Mouse (Mus musculus) embryonic facial prominence, embryonic 15.5 days (tissue): ENCODE measurements around the gene Uhrf2. TPM values are rescaled to one million over a fixed set of nuclear protein-coding genes. Genes with fewer than 3 reads are reported as not detected.

ENCODE experiments used
- ATAC-seq: fragments of 200-750 bp; cut with Nextera tagmentation; 2 replicates; pipeline ENCODE4 v1.8.0; 2017; ENCODE audit warnings: low read depth, moderate TSS enrichment; ENCODE audit not compliant: insufficient number of reproducible peaks, low FRiP score, low TSS enrichment
- H3K27ac ChIP-seq: fragments of 300-500 bp; sonication (generic); replicated peaks from 2 replicates; pipeline ENCODE4 v1.5.1; 2015; ENCODE audit warnings: mild to moderate bottlenecking, inconsistent platforms
- H3K27me3 ChIP-seq: fragments of 300-500 bp; sonication (generic); 2 replicates; pipeline ENCODE4 v1.6.1; 2015; ENCODE audit warnings: inconsistent platforms
- H3K36me3 ChIP-seq: fragments of 300-500 bp; sonication (generic); 2 replicates; pipeline ENCODE4 v1.6.1; 2015; ENCODE audit warnings: mild to moderate bottlenecking, inconsistent platforms
- H3K4me1 ChIP-seq: fragments of 300-500 bp; sonication (generic); 2 replicates; pipeline ENCODE4 v1.6.1; 2015; ENCODE audit warnings: inconsistent platforms
- H3K4me2 ChIP-seq: fragments of 300-500 bp; sonication (generic); replicated peaks from 2 replicates; pipeline ENCODE4 v1.6.1; 2015; ENCODE audit warnings: mild to moderate bottlenecking, inconsistent platforms
- H3K4me3 ChIP-seq: fragments of 300-500 bp; sonication (generic); replicated peaks from 2 replicates; pipeline ENCODE4 v1.5.1; 2015; ENCODE audit warnings: mild to moderate bottlenecking, inconsistent platforms
- H3K9ac ChIP-seq: fragments of 300-500 bp; sonication (generic); 2 replicates; pipeline ENCODE4 v1.6.1; 2015; ENCODE audit warnings: inconsistent platforms
- H3K9me3 ChIP-seq: fragments of 300-500 bp; sonication (generic); replicated peaks from 2 replicates; pipeline ENCODE4 v1.6.1; 2016; ENCODE audit warnings: inconsistent platforms
- WGBS: fragments of 180-500 bp; shearing (Covaris S2); methylation state at CpG from one replicate; pipeline ENCODE4 v1.1.7; 2015; 5-methylcytosine and 5-hydroxymethylcytosine counted together
- polyA plus RNA-seq: library from polyadenylated mRNA; unstranded; fragments of >200 nt; fragmentation: Nextera tagmentation; extraction: Ambion mirVana; gene quantifications from 2 replicates; pipeline ENCODE4 v1.2.1, GENCODE M21; 2015

Gene Uhrf2
- polyA plus RNA-seq, 1 experiment from 2014 or later: 65.7 TPM

DNA sequence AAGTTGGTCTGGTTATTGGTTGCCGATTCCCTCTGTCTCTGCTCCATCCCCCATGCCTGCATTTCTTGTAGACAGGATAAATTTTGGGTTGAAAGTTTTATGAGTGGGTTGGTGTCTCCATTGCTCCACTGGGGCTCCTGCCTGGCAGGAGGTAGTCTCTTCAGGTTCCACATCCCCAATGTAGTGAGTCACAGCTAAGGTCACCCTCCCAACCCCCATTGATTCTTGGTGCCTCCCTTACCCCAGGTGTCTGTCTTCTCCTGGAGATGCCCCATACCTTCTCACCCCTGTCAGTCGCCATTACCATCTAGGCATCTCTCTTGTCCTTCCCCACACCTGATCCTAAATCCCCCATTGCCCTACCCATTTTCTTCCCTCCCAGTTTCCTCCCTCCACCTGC is 23.9 kb downstream of the Uhrf2 start:
- ATAC-seq: no peak
- WGBS: 92% methylated on average over 2 of the region's 2 CpGs
- Histone ChIP-seq H3K9ac (no peak overlapping the region), H3K4me3 (no peak overlapping the region), H3K36me3 (peaks cover 8% of the 10 kb centered on the region; the same call in 1 of the 2 replicates), H3K4me1 (no peaks in the 10 kb centered on the region), H3K27ac (no peak overlapping the region), H3K9me3 (no peaks in the 10 kb centered on the region), H3K27me3 (no peaks in the 10 kb centered on the region), H3K4me2 (no peak overlapping the region)

DNA sequence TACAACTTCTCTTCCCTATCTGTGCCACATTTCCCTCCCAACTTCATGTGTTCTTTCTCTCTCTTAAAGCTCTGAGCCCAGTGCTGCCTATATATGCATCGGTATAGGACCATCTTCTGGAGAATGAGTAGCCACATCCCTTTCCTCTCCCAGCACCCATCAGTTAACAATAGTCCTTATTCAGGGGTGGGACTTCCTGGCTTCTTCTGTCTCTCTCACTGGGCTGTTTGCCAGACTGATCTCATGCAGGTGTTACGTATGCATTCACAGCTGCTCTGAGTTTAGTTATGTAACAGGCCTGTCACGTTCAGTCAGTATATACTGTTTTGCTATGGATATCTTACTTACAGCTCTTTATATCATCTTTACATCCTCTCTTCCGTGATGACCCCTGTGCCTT is 35.5 kb downstream of the Uhrf2 start:
- 55% methylated on average over 4 of the region's 4 CpGs for WGBS
- Histone ChIP-seq H3K4me3 (no peak overlapping the region), H3K27me3 (no peaks in the 10 kb centered on the region), H3K27ac (no peak overlapping the region), H3K4me1 (no peaks in the 10 kb centered on the region), H3K4me2 (no peak overlapping the region), H3K36me3 (0 out of 2 replicates have a peak, but pooled peaks cover 3% of the 10 kb centered on the region), H3K9me3 (no peaks in the 10 kb centered on the region), H3K9ac (no peak overlapping the region)
- ATAC-seq: no peak

DNA sequence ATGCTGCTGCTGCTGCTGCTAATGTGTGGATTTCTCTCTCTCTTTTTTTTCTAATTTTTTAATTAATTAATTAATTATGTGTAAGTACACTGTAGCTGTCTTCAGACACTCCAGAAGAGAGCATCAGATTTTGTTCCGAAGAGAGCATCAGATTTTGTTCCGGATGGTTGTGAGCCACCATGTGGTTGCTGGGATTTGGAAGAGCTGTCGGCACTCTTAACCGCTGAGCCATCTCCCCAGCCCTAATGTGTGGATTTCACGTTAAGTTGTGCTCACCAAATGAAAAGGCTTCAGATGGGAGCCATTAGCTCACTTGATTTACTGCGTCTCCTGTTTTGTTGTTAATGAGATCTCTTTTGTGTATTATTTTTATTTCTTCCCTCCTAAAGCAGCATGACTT is 59.9 kb downstream of the Uhrf2 start:
- H3K4me3 ChIP-seq: no peak overlapping the region
- H3K36me3 ChIP-seq: peaks cover 75% of the 10 kb centered on the region
- no peak overlapping the region for H3K4me2 ChIP-seq
- H3K4me1 ChIP-seq: no peaks in the 10 kb centered on the region
- H3K9me3 ChIP-seq: no peaks in the 10 kb centered on the region
- H3K9ac ChIP-seq: no peak overlapping the region
- 66% methylated on average over 6 of the region's 6 CpGs for WGBS
- no peak for ATAC-seq
- H3K27me3 ChIP-seq: no peaks in the 10 kb centered on the region
- no peak overlapping the region for H3K27ac ChIP-seq

DNA sequence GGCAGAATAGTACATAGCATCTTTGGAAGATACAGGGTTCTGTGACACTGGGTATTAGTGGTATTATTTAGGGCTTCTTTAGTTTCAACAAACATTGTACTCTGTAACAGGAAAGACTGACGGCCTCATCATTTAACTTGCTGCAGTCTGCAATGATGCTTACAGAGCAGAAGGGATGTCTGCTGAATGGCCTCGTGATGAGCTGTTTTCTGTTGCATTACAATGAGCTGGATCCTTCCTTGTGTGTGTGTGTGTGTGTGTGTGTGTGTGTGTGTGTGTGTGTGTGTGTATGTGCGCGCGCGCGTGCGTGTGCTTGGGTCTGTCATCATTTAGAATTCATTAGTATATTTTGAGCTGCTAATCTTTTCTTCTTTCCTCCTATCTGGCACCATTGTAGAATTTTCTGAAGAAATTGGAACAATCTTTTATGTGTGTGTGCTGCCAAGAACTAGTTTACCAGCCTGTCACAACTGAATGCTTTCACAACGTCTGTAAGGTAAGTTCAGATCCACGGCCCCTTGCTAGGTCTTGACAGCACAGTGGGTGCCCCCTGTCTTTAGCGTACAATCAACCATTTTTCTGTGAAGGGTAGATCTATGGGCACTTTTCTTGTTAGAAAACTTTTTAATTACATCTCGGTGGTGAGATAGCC is 61.5 kb downstream of the Uhrf2 start:
- 92% methylated on average over 12 of the region's 12 CpGs for WGBS
- no peak overlapping the region for H3K27ac ChIP-seq

DNA sequence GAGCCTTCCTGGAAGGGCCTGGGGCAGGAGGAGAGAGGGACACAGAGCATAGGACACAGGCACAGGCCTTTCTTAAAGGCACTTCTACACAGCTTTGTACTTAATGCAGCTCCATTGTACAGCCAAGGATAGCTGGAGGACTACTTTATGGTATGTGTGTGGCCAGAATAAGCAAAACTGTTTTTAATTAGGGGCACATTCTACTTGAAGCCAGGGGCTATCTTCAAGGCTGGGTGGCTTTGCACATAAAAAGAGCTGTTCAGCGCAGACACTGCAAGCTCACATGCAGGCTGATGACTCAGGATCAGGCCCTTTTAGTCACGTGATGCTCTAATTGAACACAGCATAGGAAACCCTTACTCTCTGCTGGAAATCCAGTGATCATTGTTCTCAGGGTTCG is 65.9 kb downstream of the Uhrf2 start:
- 38% methylated on average over 3 of the region's 3 CpGs for WGBS
- ATAC-seq: peak; percentile 83
- Histone ChIP-seq H3K4me1 (0 out of 2 replicates have a peak, but pooled peaks cover 3% of the 10 kb centered on the region), H3K27me3 (no peaks in the 10 kb centered on the region), H3K4me2 (no peak overlapping the region), H3K9ac (no peak overlapping the region), H3K9me3 (0 out of 2 replicates have a peak, but pooled peaks cover 11% of the 10 kb centered on the region), H3K4me3 (no peak overlapping the region), H3K27ac (peak overlapping the region; percentile 2; the same call in 1 of the 2 replicates), H3K36me3 (peaks cover 70% of the 10 kb centered on the region)

More for the DNA sequence above, 61.5 kb downstream of the Uhrf2 start:
- H3K9me3 ChIP-seq: no peaks in the 10 kb centered on the region
- no peak for ATAC-seq
- no peaks in the 10 kb centered on the region for H3K27me3 ChIP-seq
- no peak overlapping the region for H3K4me3 ChIP-seq
- no peak overlapping the region for H3K9ac ChIP-seq
- peaks cover 76% of the 10 kb centered on the region for H3K36me3 ChIP-seq
- 0 out of 2 replicates have a peak, but pooled peaks cover 3% of the 10 kb centered on the region for H3K4me1 ChIP-seq
- H3K4me2 ChIP-seq: no peak overlapping the region

DNA sequence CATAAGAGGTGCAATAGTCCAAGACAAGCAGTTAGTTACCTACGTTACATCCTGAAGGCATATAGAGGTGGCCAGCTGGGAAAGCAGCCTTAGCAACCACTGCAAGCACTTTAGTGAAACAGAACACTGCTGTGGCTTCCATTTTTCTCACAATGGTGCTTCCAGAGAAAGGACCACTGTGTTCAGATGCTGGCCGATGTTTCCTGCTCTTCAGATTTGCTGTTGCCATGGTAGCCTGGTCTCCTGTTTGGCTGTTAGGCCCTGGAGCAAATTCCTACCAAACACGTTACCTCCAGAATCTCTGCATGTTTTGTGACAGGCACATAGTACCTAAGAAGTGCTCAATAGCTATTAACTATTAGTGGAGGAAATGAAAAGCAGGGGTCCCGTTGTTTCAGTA is 66.7 kb downstream of the Uhrf2 start:
- Histone ChIP-seq H3K4me1 (0 out of 2 replicates have a peak, but pooled peaks cover 3% of the 10 kb centered on the region), H3K9ac (no peak overlapping the region), H3K27ac (no peak overlapping the region), H3K9me3 (0 out of 2 replicates have a peak, but pooled peaks cover 11% of the 10 kb centered on the region), H3K27me3 (no peaks in the 10 kb centered on the region), H3K36me3 (peaks cover 61% of the 10 kb centered on the region), H3K4me2 (no peak overlapping the region), H3K4me3 (no peak overlapping the region)
- 65% methylated on average over 4 of the region's 4 CpGs for WGBS
- no peak for ATAC-seq

DNA sequence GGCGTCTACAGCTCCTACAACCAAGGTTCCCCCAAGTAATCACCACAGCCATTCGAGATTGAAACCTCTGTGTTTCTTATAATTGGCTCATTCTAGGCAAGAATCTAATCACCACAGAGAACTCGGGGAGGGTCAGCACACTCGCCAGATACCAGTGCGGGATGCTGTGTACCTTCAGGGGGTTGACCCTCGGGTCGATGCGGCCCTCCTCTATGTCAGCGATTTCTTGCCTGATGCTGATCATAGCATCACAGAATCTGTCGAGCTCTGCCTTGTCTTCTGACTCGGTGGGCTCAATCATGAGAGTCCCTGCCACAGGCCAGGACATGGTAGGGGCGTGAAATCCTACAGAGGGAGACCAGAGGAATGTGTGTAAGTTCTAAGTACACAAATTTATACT is 70.3 kb downstream of the Uhrf2 start:
- Histone ChIP-seq H3K9ac (no peak overlapping the region), H3K27ac (no peak overlapping the region), H3K27me3 (no peaks in the 10 kb centered on the region), H3K36me3 (peaks cover 32% of the 10 kb centered on the region), H3K4me1 (0 out of 2 replicates have a peak, but pooled peaks cover 3% of the 10 kb centered on the region), H3K9me3 (0 out of 2 replicates have a peak, but pooled peaks cover 11% of the 10 kb centered on the region), H3K4me2 (no peak overlapping the region), H3K4me3 (no peak overlapping the region)
- no peak for ATAC-seq
- 91% methylated on average over 12 of the region's 12 CpGs for WGBS

DNA sequence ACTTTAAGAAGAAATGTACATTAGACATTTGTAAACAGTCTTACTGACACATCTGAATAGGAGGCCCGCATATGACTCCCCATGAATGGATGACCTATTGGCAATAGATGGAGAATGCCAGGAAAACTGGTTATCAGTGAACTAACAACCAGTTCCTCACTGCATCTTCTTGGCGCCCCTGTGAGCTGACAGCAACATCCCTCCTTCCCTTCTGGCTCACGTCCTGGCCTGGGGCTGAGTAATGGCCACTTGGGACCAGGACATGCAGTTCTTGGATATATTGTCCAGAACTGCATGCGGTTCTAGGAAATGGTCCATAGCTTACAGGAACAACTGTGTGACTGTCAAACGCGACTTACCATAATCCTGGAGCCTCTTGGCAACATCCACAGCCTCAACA is 72.3 kb downstream of the Uhrf2 start:
- WGBS: 85% methylated on average over 6 of the region's 6 CpGs
- H3K9me3 ChIP-seq: 0 out of 2 replicates have a peak, but pooled peaks cover 11% of the 10 kb centered on the region
- H3K4me2 ChIP-seq: no peak overlapping the region
- no peak overlapping the region for H3K4me3 ChIP-seq
- H3K4me1 ChIP-seq: 0 out of 2 replicates have a peak, but pooled peaks cover 9% of the 10 kb centered on the region
- H3K27me3 ChIP-seq: no peaks in the 10 kb centered on the region
- no peak for ATAC-seq
- no peak overlapping the region for H3K9ac ChIP-seq
- H3K36me3 ChIP-seq: peaks cover 13% of the 10 kb centered on the region; the same call in 1 of the 2 replicates
- H3K27ac ChIP-seq: no peak overlapping the region

DNA sequence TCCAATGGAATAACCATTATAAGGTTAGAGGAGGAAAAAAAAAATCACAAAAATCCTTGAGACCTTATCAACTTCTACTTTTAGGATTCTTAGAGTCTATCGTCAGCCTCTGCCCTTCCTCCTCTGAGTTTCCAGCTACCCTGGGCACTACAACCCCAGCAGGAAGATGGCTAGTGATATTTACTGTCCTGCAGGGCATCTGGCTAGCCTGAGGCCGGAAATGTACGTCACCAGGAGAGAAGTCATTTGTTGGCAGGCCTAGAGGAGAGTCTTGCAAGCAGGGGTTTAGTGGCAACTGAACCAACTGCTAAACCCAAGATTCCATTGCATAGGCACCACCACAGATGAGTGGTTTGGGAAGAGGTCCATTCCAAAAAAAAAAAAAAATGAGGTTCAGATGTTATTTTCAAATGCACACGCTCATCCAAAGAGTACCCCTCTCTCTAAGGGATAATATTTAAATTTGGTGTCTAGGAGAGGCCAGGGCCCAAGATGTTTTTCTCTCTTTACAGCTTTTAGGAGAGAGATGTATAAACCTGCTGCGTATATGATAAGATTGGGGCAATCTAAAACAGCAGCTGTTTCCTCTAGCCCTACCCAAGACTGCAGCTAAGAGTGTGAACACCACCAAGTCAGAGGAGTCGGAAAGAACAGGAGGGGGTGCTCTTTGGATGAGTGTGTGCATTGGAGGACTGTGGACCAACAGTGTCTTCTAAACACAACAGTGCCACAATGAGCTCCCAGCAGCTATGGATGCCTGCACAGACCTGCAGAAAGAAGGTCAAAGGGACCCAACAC is 74.9 kb downstream of the Uhrf2 start:
- Histone ChIP-seq H3K4me1 (0 out of 2 replicates have a peak, but pooled peaks cover 9% of the 10 kb centered on the region), H3K9ac (no peak overlapping the region), H3K36me3 (no peaks in the 10 kb centered on the region), H3K27me3 (no peaks in the 10 kb centered on the region), H3K9me3 (0 out of 2 replicates have a peak, but pooled peaks cover 3% of the 10 kb centered on the region), H3K27ac (no peak overlapping the region), H3K4me3 (no peak overlapping the region), H3K4me2 (no peak overlapping the region)
- ATAC-seq: no peak
- 76% methylated on average over 6 of the region's 6 CpGs for whole genome bisulfite sequencing

DNA sequence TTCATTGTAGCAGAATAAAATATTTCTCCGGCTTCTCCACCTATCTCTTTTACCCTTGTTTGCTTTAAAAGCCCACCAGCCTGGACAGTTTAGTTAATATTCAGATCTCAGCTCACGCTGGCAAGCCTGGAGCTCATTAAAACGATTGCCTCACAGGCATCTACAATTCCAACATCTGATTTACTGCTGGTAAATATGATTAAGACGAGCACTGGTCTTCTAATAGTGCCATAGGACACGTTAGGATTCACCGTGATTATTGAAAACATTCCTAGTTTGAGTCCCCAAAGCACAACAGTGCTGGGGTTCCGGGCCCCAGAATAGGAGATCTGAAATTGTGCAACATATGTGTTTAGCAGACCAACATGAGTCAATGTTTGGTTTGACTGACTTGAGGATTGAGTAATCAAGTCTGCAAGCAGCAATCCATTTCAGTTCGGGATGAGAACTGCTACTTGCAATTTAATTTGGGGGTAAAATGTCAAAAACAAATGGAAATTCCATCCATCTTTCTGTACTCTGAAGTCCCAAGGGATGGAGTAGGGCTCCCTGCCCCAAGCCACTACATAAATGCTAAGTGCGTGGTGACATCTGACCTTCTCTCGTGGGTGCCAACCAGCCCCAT is 77.0 kb downstream of the Uhrf2 start:
- no peaks in the 10 kb centered on the region for H3K9me3 ChIP-seq
- ATAC-seq: no peak
- H3K4me1 ChIP-seq: 0 out of 2 replicates have a peak, but pooled peaks cover 13% of the 10 kb centered on the region
- WGBS: 26% methylated on average over 10 of the region's 10 CpGs
- no peak overlapping the region for H3K4me2 ChIP-seq
- no peaks in the 10 kb centered on the region for H3K27me3 ChIP-seq
- H3K4me3 ChIP-seq: no peak overlapping the region
- H3K36me3 ChIP-seq: no peaks in the 10 kb centered on the region
- H3K27ac ChIP-seq: no peak overlapping the region; the same call in 1 of the 2 replicates
- no peak overlapping the region for H3K9ac ChIP-seq

DNA sequence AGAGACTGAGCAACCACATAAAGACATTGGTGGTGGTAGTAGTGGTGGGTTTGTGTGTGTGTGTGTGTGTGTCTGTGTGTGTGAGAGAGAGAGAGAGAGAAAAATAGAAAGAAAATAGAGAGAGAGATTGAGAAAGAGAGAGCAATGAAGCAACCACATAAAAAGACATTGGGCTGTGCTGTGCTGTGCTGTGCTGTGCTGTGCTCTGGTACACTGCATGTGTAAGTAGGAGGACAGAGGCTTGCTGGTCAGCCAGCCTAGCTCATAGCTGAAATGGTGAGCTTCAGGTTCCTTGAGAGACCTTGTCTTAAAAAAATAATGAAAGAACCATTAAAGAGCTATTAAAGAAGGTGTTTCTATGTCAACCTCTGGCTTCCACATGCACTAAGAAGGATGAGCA is 78.3 kb downstream of the Uhrf2 start:
- Histone ChIP-seq H3K9ac (no peak overlapping the region), H3K4me2 (no peak overlapping the region), H3K36me3 (no peaks in the 10 kb centered on the region), H3K9me3 (no peaks in the 10 kb centered on the region), H3K27me3 (no peaks in the 10 kb centered on the region), H3K4me1 (0 out of 2 replicates have a peak, but pooled peaks cover 13% of the 10 kb centered on the region), H3K27ac (no peak overlapping the region), H3K4me3 (no peak overlapping the region)
- ATAC-seq: no peak
